Mouse (Mus musculus): ENCODE data around the gene Nup98.

DNA sequence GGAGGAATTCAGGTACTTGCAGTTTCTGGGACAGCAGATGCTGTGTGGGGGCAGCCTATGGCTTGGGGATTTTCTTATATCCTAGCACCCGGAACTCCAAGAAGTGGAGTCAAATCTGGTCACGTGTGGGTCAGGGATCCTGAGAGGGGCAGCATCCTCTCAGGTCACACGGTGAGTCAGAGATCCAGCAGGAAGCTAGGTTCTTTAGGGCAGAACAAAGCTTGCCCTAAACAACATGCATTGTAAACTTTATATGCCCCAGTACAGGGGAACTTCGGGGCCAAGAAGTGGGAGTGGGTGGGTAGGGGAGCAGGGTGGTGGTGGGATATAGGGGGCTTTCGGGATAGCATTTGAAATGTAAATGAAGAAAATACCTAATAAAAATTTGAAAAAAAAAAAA is 109.1 kb downstream of the Nup98 start:
- no peak for TF ChIP-seq CTCF (IDR thresholded peaks at IDR 0.05 in 2 of 3, conservative IDR thresholded peaks at IDR 0.05 in 1 of 3; ENCODE audit: control insufficient read depth in 1 of 3, insufficient read depth in 1 of 3, low read depth in 2 of 3, low read length in 3 of 3, poor library complexity in 1 of 3, severe bottlenecking in 1 of 3)
- TF ChIP-seq ZKSCAN1 (IDR thresholded peaks at IDR 0.05; ENCODE audit: low read depth, low read length), result no peak

Measured in MEL (cell line).